Mouse (Mus musculus) kidney, adult 2 months (tissue): Measurements from ENCODE around the gene Srr.
A peak's percentile ranks its signal among the peaks of the same experiment; 100 is the strongest.

Experiments
- CTCF ChIP-seq: fragments of 200-500 bp; conservative IDR thresholded peaks from 2 replicates; pipeline ENCODE4 v1.5.1; 2011; ENCODE audit warnings: low read depth, mild to moderate bottlenecking, control low read depth, low read length, moderate library complexity, mixed read lengths; ENCODE audit not compliant: insufficient read depth, insufficient read length
- POLR2A ChIP-seq: fragments of 200-500 bp; IDR thresholded peaks from one replicate; pipeline ENCODE4 v1.6.1; 2011; ENCODE audit warnings: low read depth, low read length, control low read depth

DNA sequence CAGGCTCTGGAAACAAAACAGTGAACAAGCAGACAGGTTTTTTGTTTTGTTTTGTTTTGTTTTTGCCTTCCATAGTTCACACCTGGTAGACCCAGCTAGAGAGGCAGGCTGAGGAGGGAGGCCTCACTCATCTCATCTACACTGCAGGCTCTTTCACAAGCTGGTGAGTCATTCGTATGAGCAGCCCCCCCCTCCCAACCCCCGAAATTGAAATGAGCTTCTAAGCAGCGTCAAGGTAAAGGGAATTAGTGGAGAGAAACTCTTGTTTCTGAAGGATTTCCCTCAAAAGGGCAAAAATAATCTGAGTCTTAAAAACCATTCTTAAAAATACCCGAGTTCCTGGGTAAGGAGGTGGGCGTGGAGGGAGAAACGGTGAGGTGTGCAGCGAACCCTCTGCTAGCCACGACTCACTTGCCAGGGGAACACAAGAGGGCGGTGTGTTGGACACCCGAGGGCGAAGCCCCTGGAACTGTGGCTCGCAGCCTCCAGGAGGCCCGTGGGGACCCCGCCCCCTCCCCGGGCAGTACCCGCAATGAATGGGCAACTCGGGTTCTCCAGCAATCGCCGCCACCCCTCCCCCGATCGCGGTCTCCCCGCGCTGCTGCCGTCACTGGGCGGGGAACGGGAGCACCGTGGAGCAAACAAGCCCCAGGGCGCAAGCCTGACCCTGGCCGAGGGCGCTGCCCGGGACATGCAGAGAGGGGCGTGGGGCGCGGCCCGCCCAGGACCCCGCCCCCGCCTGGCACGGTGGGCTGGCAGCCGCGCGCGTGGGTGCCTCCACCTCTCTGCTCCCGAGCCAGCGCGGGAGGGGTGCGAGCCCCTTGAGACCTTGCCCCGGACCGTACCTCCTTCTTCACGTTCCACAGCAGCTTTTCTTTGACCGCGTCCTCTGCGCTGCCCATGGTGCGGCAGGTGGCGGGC is 29.5 kb downstream of the Srr start:
- TF ChIP-seq POLR2A (no peak), CTCF (0 out of 2 replicates have a peak, but pooled peaks have one; percentile 19)
